Mouse (Mus musculus) WW6 (cell line): ENCODE measurements around the gene Rps27.

ENCODE experiments used
- DNase-seq: peaks from one replicate; pipeline ENCODE4 v3.0.0-alpha.2; 2013; ENCODE audit warnings: low read depth, low spot score

The Rps27 gene

GRCm38 (mm10) chr3:90190859-90191510 lies 22.5 kb downstream of the Rps27 start:
- no peak for DNase-seq

- no peak for DNase-seq
These were observed 29.9 kb downstream of the Rps27 start for GRCm38 (mm10) chr3:90183581-90183980.

- DNase-seq = no peak
These were observed 33.9 kb downstream of the Rps27 start for GRCm38 (mm10) chr3:90179566-90179965.
